Mouse (Mus musculus) mature B cell (primary cell): ENCODE measurements around the gene Mptx2.
"Not testable (repeated sequence)": the region's sequence is repeated elsewhere in the genome, so short reads cannot be mapped to it uniquely, and the experiment has no call there.

Experiments
- in situ Hi-C: fragments of 300-500 bp; cut with MboI; formaldehyde crosslinking; loops from 2 replicates; pipeline ENCODE4 v1.14.3; 2019

Mptx2 gene

DNA sequence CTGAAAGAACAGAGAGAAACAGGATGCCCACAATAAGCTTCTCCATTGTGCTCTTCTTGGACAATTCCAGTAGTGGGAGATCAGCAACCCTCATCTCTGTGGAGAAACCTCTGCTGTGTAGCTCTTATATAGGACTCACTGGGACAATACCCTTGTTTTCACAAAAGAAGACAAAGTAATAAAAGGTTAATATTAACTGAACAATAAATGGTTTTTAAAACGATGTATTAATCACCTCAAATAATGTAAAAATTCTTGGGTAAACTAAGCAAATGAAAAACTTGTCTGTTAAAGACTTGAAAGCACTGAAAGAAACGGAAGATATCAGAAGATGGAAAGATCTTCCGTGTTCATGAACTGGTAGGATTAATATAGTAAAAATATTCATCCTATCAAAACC lies at the start of gene Mptx2:
TSS of gene Mptx2 (minus strand) at position 101 of the 400 bp plus-strand sequence.
- in situ Hi-C loops: no loop called here

DNA sequence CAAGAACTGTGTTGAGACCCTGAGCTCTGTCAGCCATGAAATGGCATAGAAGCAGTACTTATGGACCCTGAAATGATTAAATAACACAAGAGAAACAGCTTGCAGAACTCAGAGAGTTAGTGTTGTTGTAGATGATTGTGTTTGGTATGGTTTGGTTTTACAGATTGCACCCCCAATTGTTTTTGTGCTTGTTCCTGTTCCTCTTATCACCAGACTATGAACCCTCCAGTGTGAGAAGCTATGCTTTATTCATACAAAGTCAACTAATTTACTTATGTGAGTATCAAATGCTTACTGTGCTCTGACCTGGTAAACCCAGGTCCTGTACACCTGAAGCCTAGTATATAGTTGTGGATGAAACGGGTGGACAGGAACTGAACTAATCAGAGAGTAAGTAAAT lies 49.0 kb upstream of the Mptx2 start:
- in situ Hi-C loops: loop anchor here (25.0 kb wide), 1 partner anchor 1136 kb away; no protein-coding TSS in a partner anchor

DNA sequence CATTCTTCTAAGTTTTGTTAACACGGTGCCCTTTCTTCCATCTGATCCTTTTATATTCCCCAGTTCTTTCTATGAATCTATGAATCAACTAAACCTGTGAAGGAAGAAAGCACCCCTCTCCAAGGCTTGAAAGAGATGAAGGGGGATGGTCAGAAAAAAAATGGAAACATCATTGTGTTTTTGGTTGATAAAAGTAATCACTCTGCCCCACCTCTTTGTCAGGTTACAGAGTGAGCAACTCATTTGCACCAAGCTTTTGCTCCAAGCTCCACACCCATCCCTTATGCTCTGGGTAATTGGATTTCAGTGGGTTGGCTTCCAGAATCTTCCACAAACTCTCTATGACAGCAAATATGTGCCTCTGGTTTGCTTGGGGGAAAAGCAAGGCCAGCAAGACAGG lies 47.8 kb upstream of the Mptx2 start:
- in situ Hi-C loops: loop anchor here (25.0 kb wide), 1 partner anchor 1137 kb away; no protein-coding TSS in a partner anchor

GRCm38 (mm10) chr1:173324961-173325360 lies 47.4 kb upstream of the Mptx2 start:
- in situ Hi-C loops: loop anchor here (25.0 kb wide), 1 partner anchor 1137 kb away; no protein-coding TSS in a partner anchor

GRCm38 (mm10) chr1:173323839-173324585 lies 46.4 kb upstream of the Mptx2 start:
- in situ Hi-C loops: no loop called here

DNA sequence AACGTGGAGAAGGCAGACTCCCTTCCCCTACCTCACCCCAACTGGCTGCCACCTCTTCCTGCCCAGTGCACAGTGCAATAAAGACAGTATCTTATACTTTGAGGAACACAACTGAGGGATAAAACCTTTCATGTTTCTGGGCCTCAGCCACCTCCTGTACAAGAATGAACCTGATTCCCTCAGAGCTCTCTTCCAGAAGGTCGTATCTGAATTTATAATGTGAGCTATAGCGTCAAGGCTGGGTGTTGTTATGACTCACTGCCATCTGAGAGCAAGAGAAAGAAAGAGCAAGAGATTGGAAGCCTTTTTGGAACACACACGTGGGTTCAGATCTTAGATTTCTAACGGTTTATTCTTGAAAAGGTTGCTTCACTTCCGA lies 44.7 kb upstream of the Mptx2 start:
- in situ Hi-C loops: no loop called here

DNA sequence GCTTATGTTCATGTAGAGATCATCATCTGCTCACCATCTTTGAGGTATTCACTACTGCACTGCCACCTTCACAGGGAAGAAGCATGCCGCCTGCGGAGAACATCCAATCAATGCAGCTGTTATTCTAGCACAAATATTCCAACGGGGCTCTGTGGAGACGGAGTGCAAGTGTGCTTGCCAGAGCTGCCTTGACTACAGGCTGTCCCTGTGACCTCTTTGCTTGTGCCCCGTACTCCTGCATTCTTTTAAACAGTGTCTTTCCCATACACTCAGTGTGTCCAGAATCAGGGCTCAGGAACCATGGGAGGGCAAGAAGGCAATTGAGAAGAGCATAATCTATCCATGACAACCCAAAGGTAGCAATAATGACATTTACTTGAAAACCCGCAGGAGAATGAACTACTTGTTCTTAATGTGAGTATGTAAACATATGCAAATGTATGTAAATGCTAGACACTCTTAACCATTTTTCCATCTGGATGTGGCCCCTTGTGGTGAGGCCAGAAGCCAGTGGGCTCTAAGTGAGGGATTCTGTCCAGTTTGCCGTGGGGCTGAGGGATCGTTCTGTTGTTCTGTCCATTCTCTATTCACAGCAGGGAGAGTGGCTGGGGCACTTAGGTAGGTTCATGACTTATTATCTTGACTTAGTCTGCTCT lies 44.1 kb upstream of the Mptx2 start:
- in situ Hi-C loops: no loop called here

DNA sequence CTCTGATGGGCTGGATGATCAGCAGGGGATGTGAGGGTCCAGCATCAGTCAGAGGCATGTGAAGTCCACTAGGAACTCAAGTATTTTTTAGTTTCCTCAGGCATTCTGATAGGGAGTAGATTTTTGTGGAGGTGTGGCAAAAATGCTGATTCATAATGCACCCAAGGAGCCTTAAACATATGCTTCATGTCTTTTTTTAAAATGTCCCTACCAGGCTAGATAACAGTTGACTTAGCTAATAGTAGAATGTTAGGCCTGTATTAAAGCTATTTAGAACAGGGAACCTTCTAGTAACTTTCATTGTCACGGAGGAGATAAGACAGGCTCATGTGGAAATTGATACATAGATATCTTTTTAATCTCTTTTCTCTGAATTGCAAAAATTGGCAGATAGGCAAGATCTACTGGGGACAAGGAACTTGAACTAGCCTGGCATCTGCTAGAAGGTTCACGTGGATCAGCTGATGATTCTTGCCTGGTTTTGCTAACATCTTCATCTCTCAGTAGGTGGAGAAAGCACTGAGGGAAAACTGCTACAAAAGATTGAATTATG lies 40.4 kb upstream of the Mptx2 start:
- in situ Hi-C loops: no loop called here

DNA sequence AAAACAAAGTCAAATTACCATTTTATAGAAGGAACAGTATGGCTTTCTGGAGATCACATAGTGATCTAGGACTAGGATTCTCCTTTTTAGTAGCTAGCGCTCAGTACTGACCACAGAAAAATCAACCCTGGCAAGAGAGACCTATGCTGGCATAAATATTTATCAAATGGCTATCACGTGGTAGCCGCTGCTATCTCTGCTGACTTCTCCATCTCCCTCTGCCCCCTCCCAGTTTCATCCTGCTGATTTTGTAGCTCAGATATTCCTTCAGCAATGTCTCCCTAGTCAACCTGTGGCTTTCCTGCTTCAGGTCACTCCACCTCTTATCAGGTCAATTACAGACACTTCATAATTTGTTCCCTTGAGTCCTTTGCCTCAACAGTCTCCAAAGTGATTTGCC lies 38.1 kb upstream of the Mptx2 start:
- in situ Hi-C loops: no loop called here

DNA sequence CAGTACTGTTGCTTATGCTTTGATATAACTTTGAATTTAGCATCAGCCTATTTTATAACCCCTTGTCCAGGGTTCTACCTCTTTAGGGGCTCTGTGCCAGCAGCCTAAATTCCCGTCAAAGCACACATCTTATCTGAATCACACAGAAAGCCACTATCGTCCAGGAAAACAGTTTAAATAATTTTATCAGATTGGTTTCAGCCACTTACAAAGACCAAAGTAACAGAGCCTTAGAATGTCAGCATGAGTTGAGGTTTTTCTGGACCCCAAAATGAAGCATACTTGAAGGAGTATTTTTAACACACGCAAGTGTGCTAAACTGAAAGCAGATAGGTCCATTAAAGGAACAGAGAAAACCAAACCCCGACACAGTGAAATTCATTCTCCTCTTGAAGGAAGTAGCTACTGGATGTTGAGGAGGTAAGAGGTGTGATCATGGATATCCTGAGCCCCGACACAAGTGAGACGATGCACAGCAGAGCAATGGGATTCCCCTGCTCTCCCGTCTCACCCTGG lies 36.0 kb upstream of the Mptx2 start:
- in situ Hi-C loops: not testable (repeated sequence)

- in situ Hi-C loops: not testable (repeated sequence)
Observed at GRCm38 (mm10) chr1:173302795-173303194, 25.2 kb upstream of the Mptx2 start.

DNA sequence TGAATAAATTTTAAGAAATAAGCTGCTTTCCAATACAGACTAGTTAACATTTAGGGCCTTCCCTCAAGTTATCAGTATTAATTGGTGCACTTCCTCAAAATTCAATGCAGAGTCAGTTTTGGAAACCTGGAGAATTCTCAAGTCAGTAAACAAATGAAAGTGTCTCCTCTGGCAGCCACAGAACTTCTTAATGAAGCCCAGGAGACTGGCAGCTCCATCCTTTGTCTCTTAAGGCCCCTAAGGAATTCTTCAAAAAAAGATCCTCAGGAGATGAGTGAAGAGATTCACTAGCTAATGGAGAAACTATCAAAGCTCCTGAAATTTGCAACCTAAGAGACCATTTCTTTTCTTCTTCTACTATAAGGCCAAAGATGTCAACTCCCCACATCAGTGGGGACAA lies 11.9 kb downstream of the Mptx2 start, which contains the start of gene Olfr418:
TSS of gene Olfr418 (plus strand) at position 301 of the 400 bp plus-strand sequence.
- in situ Hi-C loops: no loop called here

- in situ Hi-C loops: no loop called here
Observed at GRCm38 (mm10) chr1:173249888-173250287, 27.7 kb downstream of the Mptx2 start.

GRCm38 (mm10) chr1:173237004-173237403 lies 40.6 kb downstream of the Mptx2 start:
- in situ Hi-C loops: not testable (repeated sequence)

DNA sequence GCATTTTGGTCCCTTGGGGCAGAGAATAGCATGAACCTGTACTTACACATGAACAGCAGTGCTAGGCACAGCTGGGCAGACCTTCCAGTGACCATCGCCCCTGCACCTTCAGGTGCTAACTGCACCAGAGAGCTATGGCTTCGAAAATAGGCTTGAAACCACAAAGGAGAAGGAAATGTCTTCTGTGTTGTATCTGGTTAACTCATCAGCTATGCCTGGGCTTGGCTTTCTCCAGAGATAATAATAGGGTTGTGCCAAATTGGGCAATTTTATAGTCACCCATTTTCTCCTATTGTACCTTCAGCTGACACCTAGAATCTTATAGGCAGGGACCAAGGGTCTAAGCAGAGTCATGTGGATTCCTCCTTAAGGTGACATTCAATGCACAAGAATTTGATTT lies 50.5 kb downstream of the Mptx2 start, which contains the start of gene Fcer1a:
TSS of gene Fcer1a (minus strand) at position 134 of the 400 bp plus-strand sequence.
- in situ Hi-C loops: no loop called here
